Mouse (Mus musculus) cortical plate, adult 2 months (tissue): Measurements from ENCODE around the gene Gnb3.

Experiments
- CTCF ChIP-seq: fragments of 200-500 bp; IDR thresholded peaks from 2 replicates; pipeline ENCODE4 v1.5.1; 2011; ENCODE audit warnings: mild to moderate bottlenecking, control low read depth, low read length; ENCODE audit not compliant: insufficient read depth; ENCODE audit errors: extremely low read depth
- POLR2A ChIP-seq: fragments of 200-500 bp; IDR thresholded peaks from 2 replicates; pipeline ENCODE4 v1.6.1; 2011; ENCODE audit warnings: mild to moderate bottlenecking, low read length, control low read depth; ENCODE audit not compliant: insufficient read depth; ENCODE audit errors: extremely low read depth

DNA sequence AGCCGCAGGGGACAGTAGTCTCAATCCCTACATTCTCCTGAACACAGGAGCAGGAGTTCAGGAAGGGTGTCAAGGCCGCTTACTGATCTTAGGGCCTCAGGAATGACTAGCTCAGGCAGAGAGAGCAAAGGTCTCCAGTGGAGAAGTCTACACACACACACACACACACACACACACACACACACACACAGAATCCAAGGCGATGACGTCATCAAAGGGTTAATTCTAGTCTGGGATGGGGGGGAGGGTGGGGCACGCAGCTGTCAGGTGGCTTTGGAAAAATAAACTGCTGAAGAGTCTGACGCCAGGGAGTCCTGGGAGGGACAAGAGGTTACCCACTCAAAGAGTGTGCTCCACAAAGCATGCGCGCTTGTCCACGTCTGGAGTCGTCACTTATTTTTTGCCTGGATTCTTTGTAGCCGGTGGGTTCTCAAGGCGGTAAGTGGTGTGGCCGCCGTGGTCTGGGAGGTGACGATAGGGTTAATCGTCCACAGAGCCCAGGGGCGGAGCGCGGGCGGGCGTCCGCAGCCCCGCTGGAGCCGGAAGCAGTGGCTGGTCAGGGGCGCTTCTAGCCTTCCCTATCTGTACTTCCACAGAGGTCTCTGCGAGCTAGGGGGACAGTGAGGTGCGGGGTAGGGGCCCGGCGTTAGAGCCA lies 31.6 kb downstream of the Gnb3 start, which contains the start of gene Spsb2:
- TF ChIP-seq CTCF (no peak), POLR2A (no peak)
